Comparison of ENCODE assay signal across 22 mouse cellular contexts in the genomic region with DNA sequence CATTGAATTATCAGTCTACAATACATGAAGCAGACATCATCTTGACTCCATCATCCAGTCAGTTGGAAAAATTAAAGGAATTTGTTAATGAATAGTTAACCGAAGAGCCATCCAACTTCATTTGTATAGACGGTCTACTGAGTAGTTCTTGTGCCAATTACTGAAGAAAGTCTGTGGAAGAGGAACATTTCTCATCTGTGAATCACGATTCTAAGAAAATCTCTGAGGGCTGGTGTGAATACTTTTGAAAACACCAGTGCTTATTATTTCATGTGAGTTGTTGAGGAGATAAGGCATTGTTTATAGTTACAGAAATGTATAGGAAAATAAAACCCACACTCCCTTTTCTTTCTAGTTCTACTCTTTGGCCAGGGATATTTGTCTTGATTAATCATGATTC. TPM values are rescaled to one million over a fixed set of nuclear protein-coding genes. Genes with fewer than 3 reads are reported as not detected.
"Had no signal": no experiment of that assay in that cellular context is flagged by ENCODE, and none has a peak within 500 bp of the region (broad histone marks: within the 10 kb centered on the region; RNA-seq: fewer than 3 reads in every experiment).

No protein-coding gene starts in this region.

- DNase-seq: kidney, adult 18-20 months; kidney, adult 9 months; kidney, postnatal 14 days; kidney, postnatal 4 days; liver; lung, adult 18-20 months; retina, postnatal 1 day; right cerebral cortex, postnatal 14 days; right cerebral cortex, postnatal 4 days; thymus, adult 18-20 months; thymus, postnatal 36 days had no signal

- H3K9ac ChIP-seq: limb, embryonic 13.5 days; liver, embryonic 12.5 days; liver, embryonic 15.5 days; midbrain, embryonic 12.5 days; midbrain, embryonic 15.5 days; neural tube, embryonic 13.5 days; stomach, embryonic 15.5 days had no signal

- ATAC-seq: liver, embryonic 12.5 days; midbrain, embryonic 15.5 days had no signal

- H3K4me3 ChIP-seq: limb, embryonic 10.5 days; limb, embryonic 13.5 days; liver, embryonic 12.5 days; liver, embryonic 15.5 days; midbrain, embryonic 12.5 days; midbrain, embryonic 15.5 days; neural tube, embryonic 13.5 days; stomach, embryonic 15.5 days had no signal

- H3K4me2 ChIP-seq: limb, embryonic 13.5 days; liver, embryonic 12.5 days; liver, embryonic 15.5 days; midbrain, embryonic 12.5 days; midbrain, embryonic 15.5 days; neural tube, embryonic 13.5 days; stomach, embryonic 15.5 days had no signal

- H3K9me3 ChIP-seq: limb, embryonic 10.5 days; limb, embryonic 13.5 days; liver, embryonic 12.5 days; liver, embryonic 15.5 days; midbrain, embryonic 12.5 days; midbrain, embryonic 15.5 days; neural tube, embryonic 13.5 days; stomach, embryonic 15.5 days had no signal

- H3K27ac ChIP-seq: limb, embryonic 10.5 days; limb, embryonic 13.5 days; liver, embryonic 12.5 days; liver, embryonic 15.5 days; macrophage; midbrain, embryonic 12.5 days; midbrain, embryonic 15.5 days; neural tube, embryonic 13.5 days; stomach, embryonic 15.5 days had no signal

- H3K36me3 ChIP-seq: limb, embryonic 10.5 days; limb, embryonic 13.5 days; liver, embryonic 12.5 days; liver, embryonic 15.5 days; midbrain, embryonic 12.5 days; midbrain, embryonic 15.5 days; neural tube, embryonic 13.5 days; stomach, embryonic 15.5 days had no signal

- H3K27me3 ChIP-seq: limb, embryonic 13.5 days; liver, embryonic 12.5 days; liver, embryonic 15.5 days; midbrain, embryonic 12.5 days; midbrain, embryonic 15.5 days; neural tube, embryonic 13.5 days; stomach, embryonic 15.5 days had no signal

- H3K4me1 ChIP-seq: limb, embryonic 10.5 days; limb, embryonic 13.5 days; liver, embryonic 12.5 days; liver, embryonic 15.5 days; midbrain, embryonic 12.5 days; midbrain, embryonic 15.5 days; neural tube, embryonic 13.5 days; stomach, embryonic 15.5 days had no signal

RNA-seq across cellular contexts. Expression of gene Wnt2, which starts 51.5 kb away (rescaled TPM):
- total RNA-seq: megakaryocyte, adult 5-6 weeks; neutrophil, adult 5-6 weeks had no signal
- polyA plus RNA-seq: macrophage had no signal
